Mouse (Mus musculus): ENCODE results near the gene Tst. TPM values are rescaled to one million over a fixed set of nuclear protein-coding genes. Genes with fewer than 3 reads are reported as not detected.
A peak's percentile ranks its signal among the peaks of the same experiment; 100 is the strongest.

Gene Tst
- total and polyA plus RNA-seq, 3 experiments: 0.93 to 4.3 (median 1.8) TPM

DNA sequence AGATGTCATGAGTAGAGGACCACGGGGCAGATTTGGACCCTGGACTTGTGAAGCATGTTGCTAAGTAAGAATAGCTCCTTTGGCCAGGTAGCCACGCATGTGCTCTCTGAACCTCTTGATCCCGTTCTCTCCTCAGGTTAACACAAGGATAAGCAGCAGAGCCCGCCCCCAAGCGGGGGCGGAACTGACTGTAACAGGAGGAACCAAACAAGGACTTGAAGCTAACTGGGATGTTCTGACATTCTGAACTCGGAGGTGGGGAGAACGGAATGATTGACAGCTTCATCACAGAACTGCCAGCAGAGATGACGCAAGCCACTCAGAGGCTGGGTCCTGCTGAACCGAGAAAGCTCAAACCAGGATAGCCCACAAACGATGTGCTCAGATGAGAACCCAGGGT is 18.8 kb upstream of the Tst start:
- ATAC-seq (ENCODE audit: extremely low read depth, insufficient number of reproducible peaks, low FRiP score, poor library complexity, severe bottlenecking) (no peak), DNase-seq (ENCODE audit: low spot score) (no peak)
- H3K4me1 ChIP-seq (ENCODE audit: insufficient read depth, low read depth, low read length): peaks cover 16% of the 10 kb centered on the region
- H3K4me3 ChIP-seq (ENCODE audit: low read depth, low read length): no peak overlapping the region
- H3K27me3 ChIP-seq (ENCODE audit: insufficient read depth, low read length): peaks cover 80% of the 10 kb centered on the region
- H3K36me3 ChIP-seq (replicated peaks): no peaks in the 10 kb centered on the region
- no peak for TF ChIP-seq CTCF (IDR thresholded peaks at IDR 0.05; ENCODE audit: low read depth, low read length)
- no peak for TF ChIP-seq POLR2AphosphoS5 (IDR thresholded peaks at IDR 0.05; ENCODE audit: insufficient replicate concordance, low read depth, low read length)
- TF ChIP-seq GATA2 (IDR thresholded peaks at IDR 0.05; ENCODE audit: borderline replicate concordance, low read depth, low read length): no peak
- TF ChIP-seq GATA1 (IDR thresholded peaks at IDR 0.05; ENCODE audit: borderline replicate concordance, low read length): no peak
- no peak for TF ChIP-seq TAL1 (conservative IDR thresholded peaks at IDR 0.05; ENCODE audit: low read depth, low read length)
- no peaks in the 10 kb centered on the region for H3K9me3 ChIP-seq (replicated peaks)

GRCm38 (mm10) chr15:78422046-78422956 is 16.6 kb upstream of the Tst start:
- ATAC-seq (ENCODE audit: extremely low read depth, insufficient number of reproducible peaks, low FRiP score, poor library complexity, severe bottlenecking): no peak
- Histone ChIP-seq H3K36me3 (replicated peaks) (no peaks in the 10 kb centered on the region), H3K4me1 (ENCODE audit: insufficient read depth, low read depth, low read length) (peaks cover 23% of the 10 kb centered on the region), H3K4me3 (ENCODE audit: low read depth, low read length) (peak overlapping the region; percentile 10; the same call in 1 of the 2 replicates), H3K9me3 (replicated peaks) (no peaks in the 10 kb centered on the region), H3K27me3 (ENCODE audit: insufficient read depth, low read length) (peaks cover 69% of the 10 kb centered on the region)
- no peak for TF ChIP-seq GATA2 (IDR thresholded peaks at IDR 0.05; ENCODE audit: borderline replicate concordance, low read depth, low read length)
- peak; percentile 85 for TF ChIP-seq CTCF (IDR thresholded peaks at IDR 0.05; ENCODE audit: low read depth, low read length)
- peak; percentile 71 for DNase-seq (ENCODE audit: low spot score)

GRCm38 (mm10) chr15:78420395-78420794 is 14.7 kb upstream of the Tst start:
- TF ChIP-seq CTCF (IDR thresholded peaks at IDR 0.05; ENCODE audit: low read depth, low read length): no peak
- TF ChIP-seq POLR2AphosphoS5 (IDR thresholded peaks at IDR 0.05; ENCODE audit: insufficient replicate concordance, low read depth, low read length): no peak
- ATAC-seq (ENCODE audit: extremely low read depth, insufficient number of reproducible peaks, low FRiP score, poor library complexity, severe bottlenecking) (no peak), DNase-seq (ENCODE audit: low spot score) (no peak)
- no peaks in the 10 kb centered on the region for H3K9me3 ChIP-seq (replicated peaks)
- H3K27me3 ChIP-seq (ENCODE audit: insufficient read depth, low read length): peaks cover 55% of the 10 kb centered on the region
- no peak overlapping the region for H3K4me3 ChIP-seq (ENCODE audit: low read depth, low read length)
- peaks cover 2% of the 10 kb centered on the region for H3K36me3 ChIP-seq (replicated peaks)
- peaks cover 35% of the 10 kb centered on the region for H3K4me1 ChIP-seq (ENCODE audit: insufficient read depth, low read depth, low read length)

DNA sequence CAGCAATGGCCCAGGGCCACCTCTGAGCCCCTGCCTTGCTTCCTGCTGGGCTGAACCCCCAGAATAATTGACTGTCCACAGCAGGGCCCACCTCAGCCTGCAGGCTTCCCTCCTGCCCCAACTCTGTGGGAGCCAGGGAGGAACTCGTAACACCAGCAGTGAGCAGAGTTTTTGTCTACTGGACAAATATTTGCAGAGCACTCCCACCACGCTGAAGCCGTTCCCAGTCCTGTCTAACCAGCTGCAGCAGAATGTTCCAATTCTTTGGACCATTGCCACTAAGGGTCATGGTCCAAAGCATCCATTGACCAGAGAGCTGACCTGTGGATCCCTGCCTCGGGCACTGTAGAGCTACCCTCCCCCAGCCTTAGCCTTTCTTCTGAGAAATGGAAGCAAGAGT is 11.2 kb upstream of the Tst start:
- TF ChIP-seq CTCF (IDR thresholded peaks at IDR 0.05; ENCODE audit: low read depth, low read length): no peak
- peaks cover 18% of the 10 kb centered on the region for H3K36me3 ChIP-seq (replicated peaks)
- DNase-seq (ENCODE audit: low spot score) (no peak), ATAC-seq (ENCODE audit: extremely low read depth, insufficient number of reproducible peaks, low FRiP score, poor library complexity, severe bottlenecking) (no peak)
- H3K9me3 ChIP-seq (replicated peaks): no peaks in the 10 kb centered on the region
- H3K4me1 ChIP-seq (ENCODE audit: insufficient read depth, low read depth, low read length): peaks cover 53% of the 10 kb centered on the region
- H3K27me3 ChIP-seq (ENCODE audit: insufficient read depth, low read length): peaks cover 27% of the 10 kb centered on the region
- H3K4me3 ChIP-seq (ENCODE audit: low read depth, low read length): no peak overlapping the region

DNA sequence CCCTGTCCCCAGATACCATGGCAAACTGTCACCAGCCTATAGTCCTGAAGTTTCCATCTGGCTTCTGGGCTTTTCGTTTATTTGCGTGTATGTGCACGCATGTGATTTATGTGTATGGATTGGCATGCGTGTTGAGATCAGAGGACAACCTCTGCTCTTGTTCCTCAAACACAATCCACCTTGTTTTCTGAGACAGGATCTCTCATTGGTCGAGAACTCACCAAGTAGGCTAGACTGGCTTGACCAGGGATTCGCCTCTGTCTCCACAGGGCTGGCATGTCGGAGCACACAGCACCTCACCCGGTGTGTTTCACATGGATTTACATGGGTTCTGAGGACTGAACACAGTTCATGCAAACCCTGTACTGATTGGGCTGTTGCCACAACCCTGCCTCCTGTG is 8.4 kb upstream of the Tst start:
- no peak for DNase-seq (ENCODE audit: low spot score)
- peaks cover 40% of the 10 kb centered on the region for H3K36me3 ChIP-seq (replicated peaks)
- peaks cover 5% of the 10 kb centered on the region for H3K9me3 ChIP-seq (replicated peaks)
- peaks cover 56% of the 10 kb centered on the region for H3K4me1 ChIP-seq (ENCODE audit: insufficient read depth, low read depth, low read length)
- ATAC-seq (ENCODE audit: extremely low read depth, insufficient number of reproducible peaks, low FRiP score, poor library complexity, severe bottlenecking): no peak
- peaks cover 12% of the 10 kb centered on the region for H3K27me3 ChIP-seq (ENCODE audit: insufficient read depth, low read length)
- TF ChIP-seq POLR2AphosphoS5 (IDR thresholded peaks at IDR 0.05; ENCODE audit: insufficient replicate concordance, low read depth, low read length): no peak
- TF ChIP-seq GATA2 (IDR thresholded peaks at IDR 0.05; ENCODE audit: borderline replicate concordance, low read depth, low read length): no peak
- no peak for TF ChIP-seq GATA1 (IDR thresholded peaks at IDR 0.05; ENCODE audit: borderline replicate concordance, low read length)
- no peak for TF ChIP-seq TAL1 (conservative IDR thresholded peaks at IDR 0.05; ENCODE audit: low read depth, low read length)
- no peak for TF ChIP-seq CTCF (IDR thresholded peaks at IDR 0.05; ENCODE audit: low read depth, low read length)
- H3K4me3 ChIP-seq (ENCODE audit: low read depth, low read length): no peak overlapping the region

DNA sequence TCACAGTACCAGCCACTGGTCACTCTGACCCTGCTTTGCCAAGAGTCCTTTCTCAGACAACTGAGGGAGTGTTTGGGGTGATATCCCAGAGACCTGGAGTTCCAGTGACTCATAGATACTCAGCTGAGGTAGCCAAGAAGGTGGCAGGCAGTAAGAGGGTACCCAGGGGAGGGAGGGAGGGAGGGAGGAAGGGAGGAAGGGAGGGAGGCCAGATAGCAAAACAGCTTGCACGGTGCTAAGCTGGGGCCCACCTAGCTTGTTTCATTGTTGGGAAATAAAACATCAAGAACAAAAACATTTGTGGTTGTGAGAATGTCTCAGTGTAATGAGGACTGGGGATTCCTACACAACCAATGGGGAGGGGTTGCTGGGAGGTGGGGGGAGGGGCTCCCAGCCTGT is 8.0 kb upstream of the Tst start:
- ATAC-seq (ENCODE audit: extremely low read depth, insufficient number of reproducible peaks, low FRiP score, poor library complexity, severe bottlenecking) (no peak), DNase-seq (ENCODE audit: low spot score) (no peak)
- Histone ChIP-seq H3K9me3 (replicated peaks) (peaks cover 5% of the 10 kb centered on the region), H3K4me1 (ENCODE audit: insufficient read depth, low read depth, low read length) (peaks cover 54% of the 10 kb centered on the region), H3K4me3 (ENCODE audit: low read depth, low read length) (peak overlapping the region; percentile 60; the same call in 1 of the 2 replicates), H3K36me3 (replicated peaks) (peaks cover 43% of the 10 kb centered on the region), H3K27me3 (ENCODE audit: insufficient read depth, low read length) (peaks cover 9% of the 10 kb centered on the region)
- no peak for TF ChIP-seq TAL1 (conservative IDR thresholded peaks at IDR 0.05; ENCODE audit: low read depth, low read length)

All from G1E (cell line).